Mouse (Mus musculus) liver (tissue): Measurements from ENCODE around the gene Elmo1.

ENCODE experiments used
- DNase-seq: peaks from one replicate; pipeline ENCODE4 v3.0.0-alpha.2; 2020; ENCODE audit warnings: mixed read lengths

Gene Elmo1

DNA sequence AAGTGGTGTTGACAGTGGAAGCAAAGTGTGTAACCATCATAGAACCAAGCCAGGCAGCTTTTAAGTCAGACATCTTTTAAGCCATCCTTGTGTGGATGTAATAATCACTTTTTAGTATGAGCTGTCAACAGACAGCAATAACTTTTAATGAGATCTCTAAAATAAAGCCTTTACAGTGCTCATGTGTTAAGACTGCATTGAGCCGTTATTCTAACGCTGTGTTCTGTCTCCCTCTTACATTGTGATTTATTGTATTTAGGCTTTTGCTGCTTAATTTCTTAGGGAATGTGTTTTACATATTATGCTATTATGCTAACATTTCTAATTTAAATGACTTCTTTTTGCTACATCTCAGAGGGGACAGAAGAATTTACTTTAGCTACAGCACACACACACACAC lies 189.5 kb downstream of the Elmo1 start:
- DNase-seq, result no peak

DNA sequence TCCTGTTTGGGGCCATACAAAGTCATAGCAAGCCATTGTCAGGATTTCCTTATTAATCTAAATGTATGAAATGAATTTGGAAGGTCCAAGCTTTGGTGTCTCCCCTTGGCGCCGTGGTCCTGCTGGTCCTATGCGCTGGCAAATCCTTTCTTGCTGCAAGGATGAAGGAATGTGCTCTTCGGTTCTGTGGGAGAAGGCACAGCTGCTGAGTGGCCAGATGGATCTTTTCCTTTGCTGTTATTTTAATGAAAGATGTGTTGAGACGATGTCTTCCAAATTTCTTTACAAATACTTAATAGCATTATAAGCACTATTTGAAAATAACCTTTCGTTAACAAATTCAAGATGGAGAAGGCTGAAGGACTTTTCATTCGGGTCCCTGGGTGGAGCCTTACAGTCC lies 193.5 kb downstream of the Elmo1 start:
- no peak for DNase-seq

DNA sequence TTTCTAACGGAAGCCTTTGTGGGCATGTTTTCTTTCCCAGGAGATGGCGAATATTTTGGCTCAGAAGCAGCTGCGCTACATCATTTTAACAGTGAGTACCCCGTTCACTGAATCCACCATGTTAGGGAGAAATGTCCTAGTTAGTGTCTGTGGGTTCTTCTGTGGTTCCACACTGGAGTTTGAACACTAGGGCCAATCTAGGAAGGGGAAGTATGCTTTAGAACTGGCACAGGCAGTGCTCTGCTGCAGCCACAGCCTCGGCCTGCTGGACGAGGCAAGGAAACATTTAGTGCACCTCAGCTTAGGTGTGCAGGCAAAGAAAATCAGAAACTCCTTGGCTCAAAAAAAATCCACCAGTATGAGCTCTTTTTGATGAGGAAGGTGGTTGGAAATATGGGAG lies 196.3 kb downstream of the Elmo1 start:
- DNase-seq, result no peak

DNA sequence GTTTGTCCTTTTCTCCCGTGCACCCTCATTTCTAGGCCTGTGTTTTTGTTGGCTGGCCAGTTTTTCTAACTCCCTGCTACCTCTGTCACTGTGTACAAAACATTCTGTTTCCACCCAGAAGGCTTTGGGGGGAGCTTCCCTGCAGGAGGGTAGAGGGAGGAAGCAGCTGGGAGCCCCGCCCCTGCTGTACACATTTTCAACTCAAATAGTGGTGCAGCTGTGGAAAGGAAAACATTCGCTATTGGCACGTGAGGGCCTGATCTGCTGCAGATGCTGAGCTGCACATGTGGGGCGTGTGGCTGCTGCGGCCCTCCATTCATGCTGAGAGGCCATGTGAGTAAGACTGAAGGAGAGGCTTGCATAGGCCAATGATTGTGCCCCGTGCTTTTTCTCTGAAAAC lies 198.0 kb downstream of the Elmo1 start:
- DNase-seq, result no peak

DNA sequence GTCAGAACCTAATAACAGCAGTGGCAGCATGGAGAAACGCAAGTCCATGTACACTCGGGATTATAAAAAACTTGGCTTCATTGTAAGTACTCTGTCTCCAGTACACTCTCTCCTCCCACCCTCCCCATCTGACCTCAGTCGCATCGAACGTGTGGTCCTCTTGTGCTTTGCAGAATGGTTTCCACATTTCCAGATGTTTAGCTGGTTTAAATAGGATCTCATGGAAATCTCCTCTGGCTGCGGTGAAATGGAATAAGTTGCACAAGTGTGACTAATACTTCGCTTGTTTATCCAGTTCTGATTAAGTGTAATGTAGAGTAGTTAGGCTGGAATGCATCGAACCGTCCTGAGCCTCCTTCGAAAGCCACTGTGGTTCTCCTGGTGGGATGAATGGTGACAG lies 200.0 kb downstream of the Elmo1 start:
- no peak for DNase-seq

DNA sequence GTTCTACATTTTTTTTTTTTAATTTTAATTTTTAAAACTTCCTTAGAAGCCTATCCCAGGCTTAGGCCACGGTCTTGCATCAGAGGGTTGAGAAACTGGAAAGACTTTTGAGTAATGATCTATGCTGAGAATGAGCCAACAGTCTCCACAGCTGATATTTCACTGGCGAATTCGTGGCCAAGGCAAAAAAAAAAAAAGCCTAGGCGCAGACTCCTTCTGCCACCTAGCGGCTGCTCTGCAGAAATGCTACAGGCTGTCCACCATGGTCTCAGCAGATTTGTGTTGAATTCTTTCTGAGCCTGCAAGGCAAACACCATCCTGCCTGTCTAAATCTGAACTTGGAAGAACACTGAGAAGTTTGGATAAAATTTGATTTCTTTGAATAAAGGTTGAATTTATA lies 202.0 kb downstream of the Elmo1 start:
- DNase-seq, result peak; percentile 44

DNA sequence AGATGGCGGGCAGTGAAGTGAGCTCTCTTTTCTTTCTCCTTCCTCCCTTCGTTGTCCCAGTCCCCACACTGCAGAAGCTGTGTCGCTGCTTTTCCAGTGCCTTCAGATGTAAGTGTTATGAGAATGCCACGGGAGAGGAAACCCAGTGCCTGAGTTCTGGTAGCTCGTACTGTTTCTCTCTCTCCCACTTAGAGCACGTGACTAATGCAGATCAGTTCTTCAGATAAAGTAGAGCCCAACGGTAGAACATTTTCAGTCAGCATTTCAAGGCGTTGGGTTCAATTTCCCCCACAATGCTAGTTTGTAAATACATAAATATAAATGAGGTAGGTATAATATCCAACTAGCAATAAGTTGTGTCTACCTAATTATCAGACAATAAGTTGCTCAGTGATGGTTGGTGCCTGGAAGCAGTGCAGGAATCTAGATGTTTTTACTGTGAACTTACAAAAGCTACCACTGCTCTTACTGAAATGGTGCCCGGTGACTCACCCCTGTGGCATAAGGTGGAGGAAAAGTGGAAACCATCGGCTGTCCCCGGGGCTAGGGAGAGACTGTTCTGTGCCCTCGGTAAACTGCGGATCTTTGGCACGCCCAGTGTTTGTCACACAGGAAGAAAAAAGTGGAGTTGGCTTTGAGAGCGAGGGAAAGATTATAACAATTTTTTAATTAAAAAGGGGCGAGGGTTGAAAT lies 205.0 kb downstream of the Elmo1 start:
- DNase-seq, result no peak

DNA sequence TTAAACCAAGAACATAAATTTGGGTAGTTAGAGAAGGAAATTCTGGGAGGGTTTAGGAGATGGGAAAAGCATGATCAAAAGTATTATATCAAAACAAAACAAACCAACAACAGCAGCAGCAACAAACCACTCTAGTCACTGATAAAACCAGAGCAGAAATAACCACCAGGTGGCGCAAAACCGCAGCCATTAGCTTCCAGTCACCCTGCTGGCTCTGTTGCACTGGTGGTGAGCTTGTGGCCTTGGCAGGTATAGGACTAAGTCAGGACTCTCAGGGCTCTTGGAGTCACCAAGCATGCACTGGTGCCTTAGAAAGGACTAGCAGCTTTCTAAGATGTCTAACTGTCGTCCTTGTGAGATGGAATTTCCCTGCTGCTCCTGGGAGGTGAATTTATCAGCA lies 207.4 kb downstream of the Elmo1 start:
- peak; percentile 63 for DNase-seq

DNA sequence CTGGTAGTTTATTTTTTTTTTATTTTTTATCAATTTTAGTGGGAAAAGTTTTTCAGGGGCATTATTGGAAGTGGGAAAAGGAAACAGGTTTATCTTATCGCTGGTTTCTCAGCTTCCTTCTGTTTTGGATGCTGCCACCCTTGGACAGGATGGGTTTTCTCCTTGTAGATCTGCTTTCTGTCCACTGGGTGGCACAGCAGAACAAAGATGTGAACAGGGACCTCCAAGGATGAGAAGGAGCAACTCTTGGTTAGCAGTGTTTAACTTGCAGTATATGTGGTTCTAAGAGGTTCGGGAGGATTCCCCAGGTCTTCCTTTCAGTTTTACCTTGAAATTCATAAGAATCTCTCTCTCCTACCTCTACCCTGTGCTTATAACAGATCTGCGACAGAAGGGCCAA lies 209.0 kb downstream of the Elmo1 start:
- peak; percentile 7 for DNase-seq

DNA sequence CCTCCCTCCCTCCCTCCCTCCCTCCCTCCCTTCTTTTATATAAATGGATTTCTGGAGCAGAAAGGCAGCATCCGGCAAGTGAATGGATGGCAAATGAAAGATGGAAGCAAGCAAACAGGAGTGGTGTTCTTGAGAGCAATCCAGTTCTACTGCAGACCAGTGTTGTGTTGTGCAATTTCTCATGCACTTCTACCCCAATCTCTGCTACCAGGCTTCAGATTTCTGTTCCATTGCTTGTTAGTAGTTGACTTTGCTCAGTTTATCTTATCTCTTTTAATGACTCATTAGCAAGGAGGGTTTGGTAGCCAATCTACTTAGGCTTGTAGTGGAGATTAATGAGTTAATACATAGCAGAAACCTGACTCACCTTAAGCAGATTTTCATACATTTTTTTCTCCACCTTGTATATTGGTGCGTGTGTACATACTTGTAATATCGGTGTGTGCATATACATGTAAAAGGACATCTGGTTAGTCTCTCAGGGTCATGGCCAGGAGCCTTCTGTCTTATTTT lies 209.7 kb downstream of the Elmo1 start:
- no peak for DNase-seq

DNA sequence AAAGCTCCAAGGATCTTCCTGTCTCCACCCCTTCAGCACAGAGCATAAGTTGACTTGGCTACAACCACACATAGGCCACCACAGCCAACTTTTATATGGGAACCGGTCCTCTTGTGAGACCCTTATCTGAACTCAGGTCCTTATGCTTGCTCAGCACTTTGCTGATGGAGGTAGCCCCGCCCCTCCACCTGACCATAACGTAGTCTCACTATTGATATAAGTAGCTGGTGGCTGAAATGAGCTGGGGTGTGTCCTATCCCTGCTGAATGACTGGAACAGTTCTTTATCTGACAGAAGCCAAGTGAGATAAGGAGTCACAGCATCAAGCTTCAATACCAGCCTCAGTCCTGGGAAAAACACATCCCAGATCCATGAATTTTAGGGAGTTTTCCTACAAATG lies 210.2 kb downstream of the Elmo1 start:
- no peak for DNase-seq

DNA sequence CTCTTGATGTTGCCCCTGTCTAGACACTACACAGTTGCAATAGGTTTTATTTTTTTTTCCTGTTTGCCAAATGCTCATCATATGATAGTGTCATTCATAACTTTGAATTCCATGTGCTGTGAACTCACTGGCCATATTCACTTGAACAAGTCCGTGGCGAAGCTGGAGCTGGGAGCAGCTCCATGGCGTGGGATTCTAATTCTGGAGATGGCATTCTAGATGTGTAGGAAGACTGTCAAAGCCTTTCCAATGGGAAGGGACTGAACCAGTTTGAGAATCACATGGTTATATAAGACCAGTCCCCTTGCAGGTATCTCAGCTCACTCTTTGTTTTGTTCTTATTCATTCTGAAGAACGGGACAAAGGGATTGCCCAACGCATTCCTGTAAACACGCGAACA lies 211.4 kb downstream of the Elmo1 start:
- no peak for DNase-seq

DNA sequence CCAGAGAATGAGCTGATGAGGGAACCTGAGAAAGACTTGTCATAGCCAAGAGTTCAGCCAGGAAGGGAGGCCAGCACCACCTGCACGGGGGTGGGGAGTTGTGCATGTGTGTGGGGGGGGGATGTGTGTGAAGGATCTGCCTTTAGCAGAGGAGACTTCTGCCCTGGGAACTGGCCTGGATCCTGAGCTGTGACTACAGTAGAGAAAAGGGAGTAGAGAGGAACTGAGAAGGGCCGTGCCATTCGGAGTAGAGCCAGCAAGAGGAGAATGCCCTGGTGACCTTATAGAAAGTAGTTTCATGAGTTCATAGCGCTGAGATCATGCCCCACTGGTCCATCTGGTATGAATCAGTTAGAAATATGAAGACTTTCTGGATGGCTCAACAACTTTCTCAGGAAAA lies 215.2 kb downstream of the Elmo1 start:
- DNase-seq, result no peak

DNA sequence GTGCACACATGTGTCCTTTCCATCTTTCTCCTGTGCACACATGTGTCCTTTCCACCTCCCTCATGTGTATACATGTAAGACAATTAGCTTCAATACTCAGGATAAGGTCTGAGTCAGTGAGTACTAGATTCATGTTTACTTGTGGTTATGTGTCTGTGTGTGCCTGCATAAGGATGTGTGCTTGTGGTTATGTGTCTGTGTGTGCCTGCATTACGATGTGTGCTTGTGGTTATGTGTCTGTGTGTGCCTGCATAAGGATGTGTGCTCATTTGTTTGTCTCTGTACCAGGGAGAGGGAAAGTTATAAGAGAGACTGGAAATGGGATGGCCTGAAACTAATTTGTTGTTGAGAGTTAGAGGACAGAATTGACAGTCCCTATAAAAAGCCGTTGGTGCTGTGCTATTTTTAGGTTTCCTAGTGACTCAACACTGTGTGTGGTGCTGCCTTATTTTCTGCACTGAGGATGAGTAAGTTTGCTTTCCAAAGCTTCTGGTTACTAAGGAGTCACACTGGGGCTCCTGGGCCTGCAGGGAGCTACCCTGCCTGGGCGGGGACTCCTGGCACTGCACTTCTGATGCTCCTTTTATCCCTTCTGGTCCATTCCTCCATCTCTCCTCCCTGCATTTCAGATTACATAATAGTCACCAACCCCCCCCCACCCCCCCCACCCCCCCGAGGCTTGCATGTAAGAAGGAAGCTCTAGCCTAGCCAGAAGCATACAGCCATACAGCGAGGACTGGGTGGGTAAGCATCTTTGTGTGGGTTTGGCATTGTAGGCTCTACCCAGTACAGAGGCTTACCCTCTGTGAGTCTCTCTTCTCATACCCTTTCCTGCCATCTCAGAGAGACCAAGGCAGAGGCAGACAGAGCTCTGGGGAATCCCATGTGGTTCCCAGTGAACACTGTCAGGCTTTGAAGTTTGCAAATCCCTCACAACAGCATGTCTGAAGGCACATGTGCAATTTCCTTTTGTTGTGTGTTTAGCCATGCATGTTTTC lies 216.1 kb downstream of the Elmo1 start:
- DNase-seq, result no peak

DNA sequence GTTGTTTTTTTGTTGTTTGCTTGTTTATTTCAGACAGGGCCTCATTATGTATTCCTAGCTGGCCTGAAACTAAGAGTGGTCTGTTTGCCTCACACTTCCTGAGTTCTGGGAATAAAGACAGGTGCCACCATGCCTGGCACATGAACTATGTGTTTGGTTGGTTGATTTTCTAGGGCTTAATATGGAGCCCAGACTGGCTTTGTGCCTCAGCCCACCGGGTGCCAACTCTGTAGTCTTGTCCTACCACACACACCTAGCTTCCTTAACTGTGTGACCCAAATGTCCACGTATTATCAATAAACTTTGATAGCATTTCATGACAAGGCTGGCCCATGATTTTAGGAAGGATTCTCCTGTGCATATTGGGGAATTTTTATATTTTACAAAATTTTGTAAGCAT lies 217.0 kb downstream of the Elmo1 start:
- DNase-seq, result no peak

DNA sequence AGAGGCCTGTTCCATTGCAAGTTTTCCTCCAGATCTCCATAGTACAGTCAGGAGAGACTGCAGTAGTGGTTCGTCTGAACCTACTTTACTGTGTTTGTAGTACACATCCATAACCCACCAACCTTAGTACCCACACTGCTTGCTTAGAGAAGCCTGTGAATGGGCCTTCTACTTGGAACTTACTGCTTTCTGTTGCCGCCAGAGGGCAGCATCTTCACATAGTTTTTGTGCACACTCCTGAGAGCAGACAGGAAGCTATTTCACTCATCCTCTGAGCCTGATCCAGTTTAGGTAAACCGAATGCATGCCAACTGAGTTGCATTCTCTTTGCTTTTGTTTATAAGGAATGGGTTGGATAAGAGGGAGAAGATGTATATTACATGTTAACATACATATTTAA lies 221.2 kb downstream of the Elmo1 start:
- DNase-seq, result peak; percentile 69

DNA sequence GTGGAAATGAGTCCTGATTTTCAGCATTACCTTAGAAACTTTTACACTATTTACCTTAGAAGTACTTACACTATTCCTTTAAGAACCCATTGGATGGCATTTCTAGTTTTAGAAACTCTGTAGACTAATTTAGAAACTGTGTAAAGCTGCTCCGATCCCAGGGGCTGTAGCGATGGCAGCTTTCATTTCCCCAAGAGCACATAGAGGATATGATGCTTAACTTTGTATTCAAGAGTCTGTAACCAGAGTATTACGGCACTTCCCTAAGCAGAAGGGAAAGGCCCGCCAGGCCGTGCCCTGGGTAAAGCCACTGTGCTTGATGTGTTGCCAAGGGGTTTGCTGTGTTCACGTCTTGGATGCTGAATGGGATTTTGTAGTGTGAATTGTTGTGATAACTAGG lies 222.9 kb downstream of the Elmo1 start:
- no peak for DNase-seq

DNA sequence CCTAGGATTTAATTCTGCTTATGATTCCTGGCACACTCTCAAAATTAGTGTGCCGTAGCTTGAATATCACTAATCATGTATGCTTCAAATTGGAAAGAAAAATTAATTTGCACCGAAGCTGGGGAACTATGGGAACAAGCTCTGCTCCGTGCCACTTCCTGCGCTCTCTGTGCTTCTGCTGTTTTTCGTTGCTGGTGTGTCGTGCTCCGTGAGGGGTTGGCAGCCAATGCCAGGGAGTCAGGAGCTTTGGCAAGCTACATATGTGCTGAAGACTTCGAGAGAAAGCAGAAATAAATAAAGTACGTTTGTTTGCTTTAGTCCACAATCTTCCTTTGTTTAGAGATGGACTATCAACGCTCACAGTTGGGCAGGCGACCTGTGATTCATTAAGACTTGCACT lies 225.7 kb downstream of the Elmo1 start:
- no peak for DNase-seq

DNA sequence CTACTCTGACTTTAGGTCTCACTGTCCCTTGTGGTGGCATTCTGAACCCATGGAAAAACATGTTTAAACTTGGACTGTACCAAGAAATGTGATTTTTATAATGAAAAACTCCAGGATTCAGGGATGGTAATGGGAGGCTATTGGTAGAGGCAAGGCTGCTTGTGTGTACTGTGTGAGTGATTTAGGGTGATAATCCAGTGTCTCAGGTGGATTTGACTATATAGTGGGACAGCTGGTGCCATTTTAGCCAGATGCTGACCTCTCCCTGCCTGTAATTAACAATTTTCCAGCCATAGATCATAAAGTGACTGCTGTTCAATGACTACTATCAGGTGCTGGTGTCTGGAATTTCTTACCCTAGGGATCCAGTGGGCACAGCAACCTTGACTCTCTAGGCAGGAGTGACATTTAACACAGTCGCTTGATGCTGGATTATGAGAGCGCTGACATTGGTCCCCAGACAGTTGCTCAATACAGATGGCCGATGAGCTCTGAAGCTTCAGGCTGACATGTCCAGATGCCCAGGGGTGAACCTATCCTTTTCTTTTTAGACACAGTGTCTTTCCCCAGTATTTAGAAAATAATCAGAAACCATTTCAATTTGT lies 228.3 kb downstream of the Elmo1 start:
- no peak for DNase-seq

DNA sequence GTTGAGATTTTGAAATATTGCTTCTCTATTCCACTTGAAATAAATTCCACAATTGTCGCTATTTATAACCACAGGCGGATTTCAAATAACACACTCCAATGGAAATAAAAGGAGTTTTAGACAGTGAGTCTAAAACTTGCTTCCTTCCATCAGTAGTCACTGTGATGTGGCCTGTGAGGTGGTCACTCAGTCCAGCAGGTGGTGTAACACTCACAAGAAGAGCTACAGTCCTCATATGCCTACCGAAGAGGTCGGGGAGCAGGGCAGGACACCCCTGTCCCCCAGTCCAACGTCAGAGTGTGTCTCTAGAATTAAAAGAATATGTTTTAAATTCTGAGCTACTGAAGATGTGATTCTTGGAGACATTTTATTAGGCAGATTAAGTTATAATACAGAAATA lies 229.8 kb downstream of the Elmo1 start:
- no peak for DNase-seq

DNA sequence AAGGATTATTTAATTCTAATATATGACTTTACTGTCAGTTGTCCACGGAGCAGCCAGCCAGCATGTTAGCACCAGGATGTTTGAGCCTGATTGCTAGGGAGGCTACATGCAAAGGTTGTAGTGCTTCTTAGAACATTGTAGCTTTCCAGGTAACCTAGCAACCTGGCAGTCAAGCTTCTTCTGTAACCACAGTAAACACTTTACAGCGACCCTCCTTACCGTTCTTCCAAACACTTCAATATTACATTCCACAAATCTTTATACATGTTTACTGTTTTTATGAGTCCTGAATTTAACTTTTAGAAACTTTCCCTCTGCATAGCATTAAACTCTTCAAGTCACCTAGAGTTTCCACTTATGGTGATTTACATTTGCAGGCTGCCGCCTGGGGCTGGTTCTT lies 233.1 kb downstream of the Elmo1 start:
- no peak for DNase-seq

DNA sequence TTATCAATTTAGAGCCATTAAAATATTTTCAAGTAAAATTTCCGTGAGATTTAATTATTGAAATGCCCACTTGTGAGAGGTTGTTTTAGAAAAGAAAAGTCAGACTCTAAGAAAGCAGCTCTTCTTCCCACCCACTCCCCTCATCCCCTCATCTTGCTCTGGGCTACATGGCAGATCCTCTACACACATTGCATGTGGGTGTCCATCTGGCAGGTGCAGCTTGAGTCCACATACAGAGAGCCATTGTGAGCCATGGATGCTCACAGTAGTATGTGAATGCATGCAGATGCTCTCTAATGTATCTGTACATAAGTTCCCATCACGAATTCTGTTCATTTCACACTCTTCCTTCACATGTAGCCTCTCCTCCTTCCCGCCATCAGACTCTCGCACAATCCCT lies 236.7 kb downstream of the Elmo1 start:
- DNase-seq, result no peak

DNA sequence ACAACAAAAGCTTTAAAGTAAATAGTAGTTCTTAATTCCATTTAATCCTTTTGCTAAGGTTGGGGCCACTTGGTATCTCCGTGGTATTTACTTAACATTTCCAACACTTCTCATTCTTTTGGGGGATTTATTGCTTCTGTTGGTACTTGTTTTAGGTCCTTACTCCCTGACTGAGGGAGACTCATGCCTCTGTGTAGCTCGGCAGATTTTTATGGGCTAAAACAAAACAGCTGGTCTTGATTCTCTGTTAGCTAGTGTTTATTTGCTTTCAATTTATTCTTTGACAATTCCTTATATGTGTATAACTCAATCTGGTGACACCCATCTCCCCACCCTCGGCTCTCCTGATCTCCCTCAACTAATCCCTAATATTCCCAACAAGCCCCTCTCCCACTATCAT lies 237.6 kb downstream of the Elmo1 start:
- no peak for DNase-seq

DNA sequence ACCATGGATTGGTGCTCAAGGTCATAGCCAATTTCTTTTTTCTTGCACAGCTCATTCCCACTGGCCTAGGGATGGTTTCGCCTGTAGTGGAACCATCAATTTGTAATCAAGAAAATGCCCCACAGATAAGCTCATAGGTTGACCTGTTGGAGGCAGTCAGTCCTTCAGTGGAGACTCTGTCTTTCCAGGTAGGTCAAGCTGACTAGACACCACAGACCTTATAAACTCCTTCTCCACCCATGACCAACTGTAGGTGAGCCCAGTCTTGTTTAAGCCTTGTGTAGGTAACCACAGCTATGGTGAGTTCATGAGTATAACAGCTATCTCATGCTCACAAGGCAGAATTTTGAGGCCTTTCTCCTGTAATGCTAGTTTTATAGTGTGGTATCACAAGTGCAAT lies 238.3 kb downstream of the Elmo1 start:
- DNase-seq, result no peak
